Mouse (Mus musculus): Measurements from ENCODE around the gene Bcl11b.

GRCm38 (mm10) chr12:107970637-107971036, 32.8 kb downstream of the Bcl11b start:
- TF ChIP-seq POLR2A (IDR thresholded peaks at IDR 0.05; ENCODE audit: low read depth, low read length) = no peak
- TF ChIP-seq CTCF (IDR thresholded peaks at IDR 0.05; ENCODE audit: extremely low read depth, insufficient read depth, insufficient read length, insufficient replicate concordance) = no peak

Data from spleen, adult 2 months (tissue).